In genomic region chr2:49734013-49734780, GRCm38 (mm10) we compare ENCODE assay signal across 8 mouse cellular contexts. TPM values are rescaled to one million over a fixed set of nuclear protein-coding genes. Genes with fewer than 3 reads are reported as not detected.
A peak's percentile ranks its signal among the peaks of the same experiment; 100 is the strongest.
DNase-seq lines count a peak whose midpoint lies in the region; ATAC-seq and TF ChIP-seq lines count a peak whose summit lies in the region.

No protein-coding gene starts in this region.

- H3K4me3 ChIP-seq in ES-Bruce4 (ENCODE audit: low read depth, low read length) = no peak overlapping the region
- peak overlapping the region; percentile 39 for H3K4me3 ChIP-seq in heart, embryonic 16.5 days (ENCODE audit: low read length)
- no peak overlapping the region for H3K4me3 ChIP-seq in lung, embryonic 15.5 days
- 0 out of 2 replicates have a peak overlapping the region, but pooled peaks have one; percentile 17 for H3K4me3 ChIP-seq in olfactory bulb, adult 2 months (ENCODE audit: insufficient read depth, low read depth, low read length)

- peaks cover 3% of the 10 kb centered on the region for H3K4me1 ChIP-seq in ES-Bruce4 (ENCODE audit: control insufficient read depth, insufficient read depth, low read length)
- peaks cover 16% of the 10 kb centered on the region; the same call in 1 of the 2 replicates for H3K4me1 ChIP-seq in heart, embryonic 16.5 days (ENCODE audit: control insufficient read depth, insufficient read depth, low read length)
- H3K4me1 ChIP-seq in lung, embryonic 15.5 days = peaks cover 2% of the 10 kb centered on the region; the same call in 1 of the 2 replicates
- H3K4me1 ChIP-seq in olfactory bulb, adult 2 months (ENCODE audit: control insufficient read depth, insufficient read depth, low read length) = peaks cover 7% of the 10 kb centered on the region

- WGBS in heart, embryonic 16.5 days = 42% methylated on average over 7 of the region's 7 CpGs
- WGBS in lung, embryonic 15.5 days = 43% methylated on average over 7 of the region's 7 CpGs
- WGBS in olfactory bulb, adult 2 months = 38% methylated on average over 7 of the region's 7 CpGs

- H3K9ac ChIP-seq in ES-Bruce4 (ENCODE audit: low read depth, poor library complexity, severe bottlenecking) = no peak overlapping the region
- peak overlapping the region; percentile 44; the same call in 1 of the 2 replicates for H3K9ac ChIP-seq in heart, embryonic 16.5 days (ENCODE audit: low read length)
- no peak overlapping the region for H3K9ac ChIP-seq in lung, embryonic 15.5 days

- no peaks in the 10 kb centered on the region for H3K27me3 ChIP-seq in ES-Bruce4 (ENCODE audit: control insufficient read depth, insufficient read depth, low read length, poor library complexity, severe bottlenecking)
- H3K27me3 ChIP-seq in heart, embryonic 16.5 days (ENCODE audit: control insufficient read depth, insufficient read depth, low read length) = no peaks in the 10 kb centered on the region
- no peaks in the 10 kb centered on the region for H3K27me3 ChIP-seq in lung, embryonic 15.5 days

- no peak for TF ChIP-seq POLR2A in ES-Bruce4 (IDR thresholded peaks at IDR 0.05; ENCODE audit: insufficient read depth, low read length)
- TF ChIP-seq POLR2A in olfactory bulb, adult 2 months (IDR thresholded peaks at IDR 0.05; ENCODE audit: insufficient read depth, low read depth, low read length) = no peak

- TF ChIP-seq EP300 in ES-Bruce4 (IDR thresholded peaks at IDR 0.05; ENCODE audit: insufficient read depth, low read depth, low read length) = no peak

- H3K4me2 ChIP-seq in heart, embryonic 16.5 days (ENCODE audit: low read depth, low read length) = peak overlapping the region; percentile 59
- peak overlapping the region; percentile 39 for H3K4me2 ChIP-seq in lung, embryonic 15.5 days

- H3K36me3 ChIP-seq in ES-Bruce4 (ENCODE audit: control insufficient read depth, insufficient read depth, low read length, poor library complexity, severe bottlenecking) = no peaks in the 10 kb centered on the region
- H3K36me3 ChIP-seq in heart, embryonic 16.5 days (ENCODE audit: control insufficient read depth, insufficient read depth) = no peaks in the 10 kb centered on the region
- H3K36me3 ChIP-seq in lung, embryonic 15.5 days = no peaks in the 10 kb centered on the region

- no peak overlapping the region for H3K27ac ChIP-seq in ES-Bruce4 (ENCODE audit: insufficient read depth, low read length)
- no peak overlapping the region for H3K27ac ChIP-seq in heart, embryonic 16.5 days (ENCODE audit: low read length)
- H3K27ac ChIP-seq in lung, embryonic 15.5 days = no peak overlapping the region
- H3K27ac ChIP-seq in olfactory bulb, adult 2 months (ENCODE audit: insufficient read depth, low read depth, low read length) = no peak overlapping the region

- H3K9me3 ChIP-seq in ES-Bruce4 (replicated peaks; ENCODE audit: control insufficient read depth, insufficient read depth, low read length, poor library complexity, severe bottlenecking) = no peaks in the 10 kb centered on the region
- H3K9me3 ChIP-seq in heart, embryonic 16.5 days (replicated peaks; ENCODE audit: control insufficient read depth, low read length) = no peaks in the 10 kb centered on the region
- H3K9me3 ChIP-seq in lung, embryonic 15.5 days = no peaks in the 10 kb centered on the region

- ATAC-seq in erythroblast, adult 5-6 weeks (replicated peaks; ENCODE audit: low FRiP score, poor library complexity, severe bottlenecking) = peak; percentile 75
- peak; percentile 46; the same call in 1 of the 2 replicates for ATAC-seq in heart, embryonic 16.5 days (replicated peaks; ENCODE audit: extremely low read depth, insufficient read depth, low FRiP score)
- no peak; the same call in 1 of the 2 replicates for ATAC-seq in lung, embryonic 15.5 days (ENCODE audit: borderline replicate concordance, extremely low read depth, low FRiP score, low TSS enrichment)

- peak; percentile 95 for DNase-seq in brain, adult 2 months (ENCODE audit: low read depth, low spot score)
- peak; percentile 73 to 86 for DNase-seq in kidney, postnatal 25 days
- DNase-seq in thymus, postnatal 4 days = peak; percentile 83

- peak; percentile 65 for TF ChIP-seq CTCF in ES-Bruce4 (IDR thresholded peaks at IDR 0.05; ENCODE audit: low read depth, low read length)
- TF ChIP-seq CTCF in olfactory bulb, adult 2 months (IDR thresholded peaks at IDR 0.05; ENCODE audit: insufficient read depth, low read depth, low read length) = peak; percentile 32; the same call in 1 of the 2 replicates

RNA-seq across cellular contexts. Expression of gene Lypd6b, which starts 53.3 kb away (rescaled TPM):
- polyA plus RNA-seq in ES-Bruce4 (2011; ENCODE audit: insufficient read depth, insufficient read length, low read depth, missing spikeins) = 6.0 and 7.0 TPM in 2 replicates
- not detected in 2 replicates for total RNA-seq in erythroblast, adult 5-6 weeks (2015; ENCODE audit: low replicate concordance)
- total RNA-seq in erythroblast, adult 5-6 weeks (2017; ENCODE audit: low replicate concordance) = not detected in 2 replicates
- polyA plus RNA-seq in heart, embryonic 16.5 days (2015; fragmentation: Nextera tagmentation; extraction: Ambion mirVana) = 1.9 and 2.3 TPM in 2 replicates
- 2.0 and 2.5 TPM in 2 replicates for polyA plus RNA-seq in lung, embryonic 15.5 days (2015; fragmentation: Nextera tagmentation; extraction: Ambion mirVana)
- polyA plus RNA-seq in olfactory bulb, adult 2 months (2012; ENCODE audit: insufficient read depth, insufficient read length, low replicate concordance, missing spikeins) = not detected in 2 replicates

Comparison
In these comparisons a context has a peak if more than half of its experiments do, and no peak if none do; other contexts are left out.
1. H3K4me3 ChIP-seq: peak in heart, embryonic 16.5 days (single experiment) and olfactory bulb, adult 2 months (single experiment); none in ES-Bruce4 (single experiment) and lung, embryonic 15.5 days (single experiment).
2. Peak in every context shown above with its lines, with median percentiles within 50 percentile points of each other: DNase-seq.